Mouse (Mus musculus) limb, embryonic 14.5 days (tissue): ENCODE results near the gene Ksr2. TPM values are rescaled to one million over a fixed set of nuclear protein-coding genes. Genes with fewer than 3 reads are reported as not detected.

Experiments used
- ATAC-seq: fragments of 200-750 bp; cut with Nextera tagmentation; 2 replicates; pipeline ENCODE4 v1.8.0; 2017; ENCODE audit warnings: low read depth, moderate number of reproducible peaks, moderate TSS enrichment; ENCODE audit not compliant: low FRiP score
- DNase-seq: peaks from one replicate; pipeline ENCODE4 v3.0.0-alpha.2; 2015; ENCODE audit warnings: low spot score
- H3K27ac ChIP-seq: fragments of 300-500 bp; sonication (generic); replicated peaks from 2 replicates; pipeline ENCODE4 v1.5.1; 2014; ENCODE audit warnings: low read depth, mild to moderate bottlenecking, low read length, moderate library complexity, mixed read lengths
- H3K27me3 ChIP-seq: fragments of 300-500 bp; sonication (generic); 2 replicates; pipeline ENCODE4 v1.6.1; 2014; ENCODE audit warnings: low read length, mixed read lengths; ENCODE audit not compliant: control insufficient read depth, insufficient read depth
- H3K36me3 ChIP-seq: fragments of 300-500 bp; sonication (generic); 2 replicates; pipeline ENCODE4 v1.6.1; 2014; ENCODE audit warnings: mild to moderate bottlenecking, low read length, moderate library complexity, mixed read lengths; ENCODE audit not compliant: control insufficient read depth, insufficient read depth
- H3K4me1 ChIP-seq: fragments of 300-500 bp; sonication (generic); 2 replicates; pipeline ENCODE4 v1.6.1; 2014; ENCODE audit warnings: antibody characterized with exemption, low read length, mixed read lengths; ENCODE audit not compliant: control insufficient read depth, insufficient read depth
- H3K4me2 ChIP-seq: fragments of 300-500 bp; sonication (generic); replicated peaks from 2 replicates; pipeline ENCODE4 v1.6.1; 2014; ENCODE audit warnings: low read depth, mild to moderate bottlenecking, low read length, moderate library complexity; ENCODE audit not compliant: severe bottlenecking
- H3K4me3 ChIP-seq: fragments of 300-500 bp; sonication (generic); replicated peaks from 2 replicates; pipeline ENCODE4 v1.5.1; 2014; ENCODE audit warnings: low read length
- H3K9ac ChIP-seq: fragments of 300-500 bp; sonication (generic); 2 replicates; pipeline ENCODE4 v1.6.1; 2014; ENCODE audit warnings: mild to moderate bottlenecking, low read depth, low read length, moderate library complexity; ENCODE audit not compliant: severe bottlenecking
- H3K9me3 ChIP-seq: fragments of 300-500 bp; sonication (generic); 2 replicates; pipeline ENCODE4 v1.6.1; 2016; ENCODE audit warnings: low read length; ENCODE audit not compliant: control insufficient read depth
- POLR2A ChIP-seq: fragments of 200-500 bp; IDR thresholded peaks from 2 replicates; pipeline ENCODE4 v1.8.0; 2012; ENCODE audit warnings: inconsistent platforms, mild to moderate bottlenecking, moderate library complexity, borderline replicate concordance; ENCODE audit not compliant: insufficient read depth, insufficient read length; ENCODE audit errors: extremely low read depth
- WGBS: fragments of 180-500 bp; shearing (Covaris S2); extraction: QIAGEN DNeasy Blood & Tissue Kit; methylation state at CpG from one replicate; pipeline ENCODE4 v1.1.7; 2014; 5-methylcytosine and 5-hydroxymethylcytosine counted together
- polyA plus RNA-seq, 2 experiments: library from polyadenylated mRNA; depleted of rRNA in 1 of 2; stranded (reverse) in 1 of 2; unstranded in 1 of 2; fragments of >200 nt; fragmentation: Nextera tagmentation in 1 of 2; extraction: Ambion mirVana in 1 of 2; gene quantifications; 2 replicates each; pipeline versions ENCODE4 v1.2.1 to v1.2.3; 2012 to 2014

Ksr2 gene
- polyA plus RNA-seq, 2 experiments: 0.08 to 0.13 TPM

DNA sequence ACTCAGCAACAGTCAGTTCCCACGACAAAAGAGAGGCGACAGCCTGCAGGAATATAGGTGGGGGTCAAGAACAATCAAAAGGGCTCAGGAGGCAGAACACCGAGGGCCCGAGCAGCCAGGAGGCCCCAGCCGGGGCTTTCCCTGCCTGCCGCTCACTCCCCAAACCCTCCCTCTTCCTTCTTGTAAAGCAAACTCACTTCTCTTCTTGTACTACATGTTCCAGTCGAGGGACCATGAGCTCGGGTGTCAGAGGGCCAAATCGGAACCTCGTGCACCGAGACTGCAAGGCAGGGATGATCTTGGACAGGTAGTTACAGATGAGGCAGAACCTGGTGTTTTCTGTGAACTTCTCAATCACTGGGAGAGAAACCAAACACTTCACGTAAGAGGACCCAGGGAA, 30.6 kb upstream of the Ksr2 start:
- no peak overlapping the region for H3K4me3 ChIP-seq
- H3K27ac ChIP-seq: no peak overlapping the region
- H3K36me3 ChIP-seq: peaks cover 63% of the 10 kb centered on the region
- no peak for TF ChIP-seq POLR2A
- ATAC-seq (no peak), DNase-seq (no peak)
- no peak overlapping the region for H3K4me2 ChIP-seq
- H3K27me3 ChIP-seq: no peaks in the 10 kb centered on the region
- WGBS: 85% methylated on average over 12 of the region's 12 CpGs
- H3K9ac ChIP-seq: no peak overlapping the region
- H3K4me1 ChIP-seq: peaks cover 1% of the 10 kb centered on the region; the same call in 1 of the 2 replicates
- H3K9me3 ChIP-seq: no peaks in the 10 kb centered on the region

- Histone ChIP-seq H3K27ac (no peak overlapping the region; the same call in 1 of the 2 replicates), H3K4me1 (peaks cover 3% of the 10 kb centered on the region; the same call in 1 of the 2 replicates), H3K27me3 (no peaks in the 10 kb centered on the region), H3K4me2 (peak overlapping the region; percentile 54), H3K36me3 (peaks cover 22% of the 10 kb centered on the region), H3K9ac (peak overlapping the region; percentile 76), H3K9me3 (no peaks in the 10 kb centered on the region), H3K4me3 (peak overlapping the region; percentile 59)
- DNase-seq: peak; percentile 39
- WGBS: 10% methylated on average over 16 of the region's 16 CpGs
- peak; percentile 26 for ATAC-seq
- TF ChIP-seq POLR2A: no peak
Observed at GRCm38 (mm10) chr5:117388296-117388751, 25.5 kb upstream of the Ksr2 start.

DNA sequence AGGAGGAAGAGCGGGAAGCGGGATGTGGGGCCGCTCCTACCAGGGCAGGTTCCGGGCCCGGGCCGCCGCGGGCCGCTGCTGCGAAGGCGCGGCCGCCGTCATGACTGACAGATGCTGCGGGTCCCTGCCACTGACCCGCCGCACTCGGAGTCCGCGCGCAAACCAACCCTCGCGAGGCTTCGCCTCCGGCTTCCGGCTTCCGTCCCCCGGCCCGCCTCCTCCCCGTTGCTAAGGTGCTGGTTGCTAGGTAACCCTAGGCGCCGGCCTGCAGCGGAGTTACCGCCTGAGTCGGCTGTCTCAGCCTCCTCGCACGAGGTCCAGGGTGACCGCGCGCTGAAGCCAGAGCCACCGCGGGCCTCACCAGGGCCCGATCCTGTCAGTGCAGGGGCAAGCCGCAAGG, 24.9 kb upstream of the Ksr2 start, which contains the start of gene Rfc5:
Rfc5 (minus strand) TSS at position 171 of the 400 bp plus-strand sequence.
- peak; percentile 94 for DNase-seq
- H3K9me3 ChIP-seq: no peaks in the 10 kb centered on the region
- WGBS: 0% methylated on average over 33 of the region's 44 CpGs
- peaks cover 3% of the 10 kb centered on the region; the same call in 1 of the 2 replicates for H3K4me1 ChIP-seq
- no peak within 1 kb of the TSS; the same call in 1 of the 2 replicates for H3K27ac ChIP-seq
- H3K9ac ChIP-seq: peak within 1 kb of the TSS; percentile 76
- peak within 1 kb of the TSS; percentile 59 for H3K4me3 ChIP-seq
- peaks cover 20% of the 10 kb centered on the region for H3K36me3 ChIP-seq
- H3K4me2 ChIP-seq: peak within 1 kb of the TSS; percentile 54
- no peak for TF ChIP-seq POLR2A
- ATAC-seq: peak; percentile 97
- H3K27me3 ChIP-seq: no peaks in the 10 kb centered on the region

- TF ChIP-seq POLR2A: no peak
- no peak overlapping the region for H3K27ac ChIP-seq
- peaks cover 3% of the 10 kb centered on the region; the same call in 1 of the 2 replicates for H3K4me1 ChIP-seq
- no peak overlapping the region for H3K4me3 ChIP-seq
- 95% methylated on average over 1 of the region's 1 CpGs for WGBS
- H3K36me3 ChIP-seq: peaks cover 4% of the 10 kb centered on the region; the same call in 1 of the 2 replicates
- H3K27me3 ChIP-seq: no peaks in the 10 kb centered on the region
- H3K4me2 ChIP-seq: no peak overlapping the region
- DNase-seq (no peak), ATAC-seq (no peak)
- H3K9me3 ChIP-seq: no peaks in the 10 kb centered on the region
- no peak overlapping the region for H3K9ac ChIP-seq
Observed at GRCm38 (mm10) chr5:117390895-117391294, 22.9 kb upstream of the Ksr2 start.

DNA sequence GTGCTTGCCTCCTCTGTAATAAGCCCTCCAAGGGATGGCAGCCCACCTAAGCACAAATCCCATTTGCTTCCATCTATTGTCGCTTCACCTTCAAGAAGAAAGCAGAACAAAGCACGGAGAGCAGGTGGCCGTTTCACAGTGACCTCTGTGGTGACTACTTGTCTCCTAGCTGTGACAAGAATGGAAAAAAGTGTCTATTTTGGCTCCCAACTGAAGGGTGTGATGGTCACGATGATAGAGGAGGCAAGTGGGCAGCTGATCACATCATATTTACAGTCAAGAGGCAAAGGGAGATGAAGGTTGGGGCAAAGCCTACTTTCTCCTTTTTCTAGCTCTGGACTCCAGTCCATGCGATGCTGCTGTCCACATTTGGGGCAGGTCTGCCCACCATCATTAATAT, 18.0 kb upstream of the Ksr2 start:
- 88% methylated on average over 5 of the region's 5 CpGs for whole genome bisulfite sequencing
- no peak for TF ChIP-seq POLR2A
- H3K4me1 ChIP-seq: no peaks in the 10 kb centered on the region
- no peaks in the 10 kb centered on the region for H3K36me3 ChIP-seq
- H3K4me2 ChIP-seq: no peak overlapping the region
- ATAC-seq (no peak), DNase-seq (no peak)
- no peaks in the 10 kb centered on the region for H3K27me3 ChIP-seq
- no peak overlapping the region for H3K4me3 ChIP-seq
- H3K9ac ChIP-seq: no peak overlapping the region
- H3K27ac ChIP-seq: no peak overlapping the region
- no peaks in the 10 kb centered on the region for H3K9me3 ChIP-seq
